Mouse (Mus musculus) C2C12 (cell line): ENCODE data around the gene Stoml3. TPM values are rescaled to one million over a fixed set of nuclear protein-coding genes. Genes with fewer than 3 reads are reported as not detected.

Source experiments
- H3K27me3 ChIP-seq: one replicate; pipeline ENCODE4 v1.6.1; 2011; ENCODE audit not compliant: control insufficient read depth, insufficient read depth, insufficient read length
- H3K36me3 ChIP-seq: one replicate; pipeline ENCODE4 v1.6.1; 2011; ENCODE audit not compliant: control insufficient read depth, insufficient read depth
- H3K4me3 ChIP-seq: one replicate; pipeline ENCODE4 v1.5.1; 2011; ENCODE audit warnings: mild to moderate bottlenecking, control low read depth; ENCODE audit not compliant: poor library complexity, insufficient read depth, severe bottlenecking
- H3K79me2 ChIP-seq: one replicate; pipeline ENCODE4 v1.6.1; 2011; ENCODE audit not compliant: control insufficient read depth, insufficient read depth
- H3K79me3 ChIP-seq: one replicate; pipeline ENCODE4 v1.6.1; 2011; ENCODE audit warnings: low read depth, control low read depth
- H3ac ChIP-seq: one replicate; pipeline ENCODE3; 2011; ENCODE audit warnings: low read depth; ENCODE audit not compliant: control insufficient read depth, insufficient read length
- CEBPB ChIP-seq: IDR thresholded peaks from one replicate; pipeline ENCODE4 v1.6.1; 2011; ENCODE audit warnings: low read depth, mild to moderate bottlenecking, control low read depth, moderate library complexity
- CTCF ChIP-seq: IDR thresholded peaks from one replicate; pipeline ENCODE4 v1.5.1; 2011; ENCODE audit not compliant: control insufficient read depth, insufficient read depth, insufficient read length
- FOSL1 ChIP-seq: IDR thresholded peaks from one replicate; pipeline ENCODE4 v1.8.0; 2011; ENCODE audit warnings: mild to moderate bottlenecking, low read length; ENCODE audit not compliant: poor library complexity, insufficient read depth, severe bottlenecking
- MAX ChIP-seq: IDR thresholded peaks from one replicate; pipeline ENCODE4 v1.6.1; 2011; ENCODE audit warnings: mild to moderate bottlenecking, control low read depth
- MYOD1 ChIP-seq: IDR thresholded peaks from one replicate; pipeline ENCODE4 v1.6.1; 2011; ENCODE audit warnings: low read depth; ENCODE audit not compliant: control insufficient read depth, insufficient read length
- MYOG ChIP-seq: IDR thresholded peaks from one replicate; pipeline ENCODE4 v1.6.1; 2011; ENCODE audit not compliant: control insufficient read depth, insufficient read length; ENCODE audit errors: extremely low read depth
- USF1 ChIP-seq: IDR thresholded peaks from one replicate; pipeline ENCODE4 v1.6.1; 2011; ENCODE audit warnings: low read depth, mild to moderate bottlenecking, control low read depth, moderate library complexity
- polyA plus RNA-seq: library from polyadenylated mRNA; unstranded; fragments of >200 nt; fragmentation: generic; extraction: Trizol; gene quantifications from one replicate; pipeline ENCODE4 v1.2.1, GENCODE M21; 2012; ENCODE audit warnings: missing spikeins

Gene Stoml3
- polyA plus RNA-seq, 1 experiment: 0.01 TPM

GRCm38 (mm10) chr3:53483414-53484059 is 4.9 kb upstream of the Stoml3 start:
- Histone ChIP-seq H3K36me3 (peaks cover 36% of the 10 kb centered on the region), H3K27me3 (no peaks in the 10 kb centered on the region), H3K79me2 (no peaks in the 10 kb centered on the region), H3ac (no peak overlapping the region), H3K4me3 (no peak overlapping the region), H3K79me3 (no peaks in the 10 kb centered on the region)
- TF ChIP-seq CTCF (no peak), FOSL1 (no peak), MAX (no peak), USF1 (no peak), CEBPB (no peak), MYOD1 (no peak), MYOG (no peak)

GRCm38 (mm10) chr3:53486561-53486960 is 1.9 kb upstream of the Stoml3 start:
- TF ChIP-seq MAX (no peak), CTCF (no peak), CEBPB (no peak), USF1 (no peak), MYOG (no peak), FOSL1 (no peak), MYOD1 (no peak)
- H3K4me3 ChIP-seq: no peak overlapping the region
- no peaks in the 10 kb centered on the region for H3K79me3 ChIP-seq
- peaks cover 11% of the 10 kb centered on the region for H3K36me3 ChIP-seq
- no peaks in the 10 kb centered on the region for H3K79me2 ChIP-seq
- H3ac ChIP-seq: no peak overlapping the region
- no peaks in the 10 kb centered on the region for H3K27me3 ChIP-seq

- no peaks in the 10 kb centered on the region for H3K79me3 ChIP-seq
- H3K36me3 ChIP-seq: peaks cover 6% of the 10 kb centered on the region
- no peak for TF ChIP-seq USF1
- no peak for TF ChIP-seq MYOG
- no peak for TF ChIP-seq MAX
- TF ChIP-seq CTCF: no peak
- TF ChIP-seq MYOD1: no peak
- TF ChIP-seq CEBPB: no peak
- TF ChIP-seq FOSL1: no peak
- no peaks in the 10 kb centered on the region for H3K79me2 ChIP-seq
- H3K27me3 ChIP-seq: no peaks in the 10 kb centered on the region
- H3ac ChIP-seq: no peak overlapping the region
- H3K4me3 ChIP-seq: no peak overlapping the region
These were observed 1.4 kb upstream of the Stoml3 start for GRCm38 (mm10) chr3:53486996-53487576.

- Histone ChIP-seq H3K4me3 (no peak overlapping the region), H3ac (no peak overlapping the region), H3K27me3 (peaks cover 10% of the 10 kb centered on the region), H3K36me3 (no peaks in the 10 kb centered on the region), H3K79me2 (no peaks in the 10 kb centered on the region), H3K79me3 (no peaks in the 10 kb centered on the region)
- TF ChIP-seq MYOG: no peak
- no peak for TF ChIP-seq CEBPB
- no peak for TF ChIP-seq MAX
- no peak for TF ChIP-seq MYOD1
- TF ChIP-seq FOSL1: no peak
- TF ChIP-seq USF1: no peak
- TF ChIP-seq CTCF: no peak
These were observed 10.0 kb downstream of the Stoml3 start for GRCm38 (mm10) chr3:53498351-53498905.

DNA sequence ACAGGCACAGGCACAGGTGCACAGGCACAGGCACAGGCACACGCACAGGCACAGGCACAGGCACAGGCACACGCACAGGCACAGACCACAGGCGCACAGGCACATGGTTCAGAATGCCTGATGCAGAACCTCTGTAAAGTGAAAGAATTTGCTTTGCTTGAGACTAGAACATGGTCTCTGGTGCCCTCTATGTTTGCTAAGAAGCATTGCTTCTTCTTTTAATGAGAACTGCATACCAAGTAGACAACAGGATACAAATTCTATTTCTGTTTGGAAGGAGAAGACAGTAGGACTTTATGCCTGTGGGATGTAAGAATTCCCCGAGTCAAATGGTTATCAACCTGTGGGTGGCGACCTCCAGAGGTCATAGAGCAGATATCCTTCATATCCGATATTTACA is 14.0 kb downstream of the Stoml3 start:
- H3ac ChIP-seq: no peak overlapping the region
- H3K4me3 ChIP-seq: no peak overlapping the region
- H3K36me3 ChIP-seq: no peaks in the 10 kb centered on the region
- peaks cover 14% of the 10 kb centered on the region for H3K27me3 ChIP-seq
- H3K79me2 ChIP-seq: no peaks in the 10 kb centered on the region
- no peak for TF ChIP-seq FOSL1
- no peak for TF ChIP-seq MYOD1
- no peak for TF ChIP-seq MAX
- TF ChIP-seq MYOG: no peak
- no peak for TF ChIP-seq CTCF
- no peak for TF ChIP-seq CEBPB
- TF ChIP-seq USF1: no peak
- no peaks in the 10 kb centered on the region for H3K79me3 ChIP-seq

- no peak overlapping the region for H3ac ChIP-seq
- H3K79me2 ChIP-seq: no peaks in the 10 kb centered on the region
These were observed 24.6 kb downstream of the Stoml3 start for GRCm38 (mm10) chr3:53513096-53513495.

More at GRCm38 (mm10) chr3:53513096-53513495, 24.6 kb downstream of the Stoml3 start:
- no peaks in the 10 kb centered on the region for H3K79me3 ChIP-seq
- H3K4me3 ChIP-seq: no peak overlapping the region
- no peak for TF ChIP-seq CEBPB
- TF ChIP-seq CTCF: no peak
- no peak for TF ChIP-seq MYOD1
- TF ChIP-seq MAX: no peak
- TF ChIP-seq USF1: no peak
- no peak for TF ChIP-seq MYOG
- no peak for TF ChIP-seq FOSL1
- peaks cover 11% of the 10 kb centered on the region for H3K27me3 ChIP-seq
- H3K36me3 ChIP-seq: no peaks in the 10 kb centered on the region
